Mouse (Mus musculus): ENCODE measurements around the gene Ankrd65.
"Not testable (repeated sequence)": the region's sequence is repeated elsewhere in the genome, so short reads cannot be mapped to it uniquely, and the experiment has no call there.

Ankrd65 gene

GRCm38 (mm10) chr4:155775855-155776254, 14.4 kb upstream of the Ankrd65 start:
- no peak for DNase-seq

DNA sequence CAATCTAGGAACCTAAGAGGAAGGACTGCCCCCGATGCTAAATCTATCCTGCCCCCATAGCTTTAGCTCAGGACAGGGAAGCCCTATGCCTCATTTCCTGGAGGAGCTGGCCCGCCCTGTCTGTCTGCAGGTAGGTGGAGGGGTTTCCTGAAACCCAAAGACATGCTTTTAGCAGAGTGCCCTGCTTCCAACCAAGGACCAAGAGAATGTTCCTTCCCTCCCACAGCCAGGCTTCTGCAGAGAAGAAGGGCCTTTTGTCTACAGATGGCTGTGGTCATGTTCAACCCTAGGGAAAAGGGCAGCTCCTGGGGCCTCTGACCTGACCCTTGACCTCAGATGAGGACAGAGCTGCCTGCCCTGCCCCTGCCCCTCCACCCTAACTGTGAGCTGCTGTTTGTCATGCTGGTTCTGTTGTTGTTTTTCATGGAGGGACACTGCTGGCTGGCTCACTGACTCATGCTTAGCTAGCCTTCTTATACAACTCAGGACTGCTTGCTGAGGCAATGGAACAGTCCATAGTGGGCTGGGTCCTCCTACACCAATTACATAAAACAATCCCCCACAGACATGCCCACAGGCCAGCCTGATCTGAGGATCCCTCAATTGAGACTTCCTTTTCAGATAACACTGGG, 13.4 kb upstream of the Ankrd65 start:
- peak; percentile 60 for DNase-seq

DNA sequence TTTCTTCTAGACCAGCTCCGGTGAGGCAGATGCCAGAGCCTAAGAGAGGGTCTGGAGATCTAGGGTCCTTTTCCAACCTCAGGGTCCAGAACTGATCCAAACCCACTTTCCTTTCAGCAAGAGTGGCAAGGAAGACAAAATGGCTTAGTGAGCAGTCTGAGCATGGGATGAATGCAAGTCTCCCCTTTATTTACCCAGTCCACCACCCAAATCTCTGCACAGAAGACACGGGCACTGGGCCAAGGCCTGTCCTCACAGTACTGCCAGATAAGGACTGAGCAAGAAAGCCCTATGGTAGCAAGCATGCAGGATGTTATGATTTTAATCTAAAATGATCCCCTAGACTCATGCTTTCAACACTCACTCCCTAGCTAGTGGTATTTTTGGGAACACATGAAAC, 12.4 kb upstream of the Ankrd65 start:
- no peak for DNase-seq

DNA sequence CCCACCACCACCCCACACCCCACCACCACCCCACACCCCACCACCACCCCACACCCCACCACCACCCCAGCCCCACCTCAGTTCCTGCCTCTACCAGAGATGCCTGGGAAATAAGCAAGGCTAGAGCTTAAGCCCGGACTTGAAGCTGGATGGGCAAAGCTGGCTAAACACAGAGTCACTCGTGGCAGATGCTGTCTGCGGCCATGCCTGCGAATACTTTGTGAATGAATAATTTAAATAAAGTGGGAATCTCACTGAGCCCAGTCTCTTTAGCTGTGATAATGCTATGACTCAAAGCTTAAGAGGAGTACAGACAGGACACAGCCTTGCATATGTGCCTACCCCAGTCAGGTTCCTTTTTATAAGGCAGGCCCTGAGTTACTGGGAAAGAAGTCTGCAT, 10.7 kb upstream of the Ankrd65 start:
- no peak for DNase-seq

GRCm38 (mm10) chr4:155780895-155781294, 9.3 kb upstream of the Ankrd65 start:
- DNase-seq: peak; percentile 24

DNA sequence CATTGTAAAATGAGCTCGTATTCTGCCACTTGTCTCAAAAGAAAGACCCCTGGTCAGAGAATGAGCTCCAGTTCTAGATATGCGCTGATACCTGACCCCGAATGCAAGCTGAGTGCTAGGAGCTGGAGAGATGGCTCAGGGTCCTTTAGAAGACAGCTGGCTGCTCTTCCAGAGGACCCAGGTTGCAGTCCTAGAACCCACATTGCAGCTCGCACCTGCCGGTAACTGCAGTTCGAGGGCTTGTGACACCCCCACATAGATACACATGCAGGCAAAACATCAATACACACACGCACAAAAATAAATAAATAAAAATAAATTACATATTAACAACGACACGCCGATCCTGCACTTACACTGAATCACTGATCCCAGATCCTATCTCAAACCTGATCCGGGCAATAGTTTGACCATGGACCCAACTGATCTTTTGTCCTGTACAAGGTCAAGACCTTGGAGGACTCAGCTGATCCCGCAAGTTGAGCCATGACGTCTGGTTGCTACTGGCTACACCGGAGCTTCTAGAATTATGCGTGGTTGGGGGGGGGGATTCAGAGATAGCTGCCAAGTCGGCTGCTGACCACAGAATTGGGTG, 6.7 kb upstream of the Ankrd65 start:
- DNase-seq: no peak

DNA sequence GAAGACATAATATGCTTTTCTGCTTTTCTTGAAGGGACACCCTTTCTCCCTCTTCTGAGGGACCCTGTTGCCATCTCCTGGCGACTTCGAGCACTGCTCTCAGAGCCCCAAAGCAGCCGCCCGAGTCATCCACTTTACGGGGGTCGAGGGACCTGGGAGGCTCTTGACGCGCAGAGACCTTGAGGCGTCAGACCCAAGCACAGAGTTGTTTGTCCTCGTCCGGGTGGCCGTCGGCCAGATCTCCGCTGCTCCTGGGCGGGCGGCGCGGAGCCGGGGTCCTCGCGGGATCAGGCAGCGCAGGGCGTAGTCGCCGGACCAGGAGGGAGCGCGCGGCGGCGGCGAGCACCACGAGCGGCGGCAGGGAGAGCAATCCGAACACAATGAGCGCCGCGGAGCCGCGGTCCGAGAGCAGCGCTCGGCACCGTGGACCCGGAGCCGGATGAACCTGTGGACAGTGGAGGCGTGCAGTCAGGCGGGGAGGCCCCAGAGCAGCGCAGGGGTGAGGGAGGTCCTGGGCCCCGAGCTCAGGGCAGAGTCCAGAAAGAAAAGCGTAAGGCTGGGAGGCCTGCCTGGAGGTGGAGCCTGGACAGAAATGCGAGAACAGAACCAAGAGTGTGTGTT, 6.0 kb upstream of the Ankrd65 start:
- DNase-seq: peak; percentile 84

DNA sequence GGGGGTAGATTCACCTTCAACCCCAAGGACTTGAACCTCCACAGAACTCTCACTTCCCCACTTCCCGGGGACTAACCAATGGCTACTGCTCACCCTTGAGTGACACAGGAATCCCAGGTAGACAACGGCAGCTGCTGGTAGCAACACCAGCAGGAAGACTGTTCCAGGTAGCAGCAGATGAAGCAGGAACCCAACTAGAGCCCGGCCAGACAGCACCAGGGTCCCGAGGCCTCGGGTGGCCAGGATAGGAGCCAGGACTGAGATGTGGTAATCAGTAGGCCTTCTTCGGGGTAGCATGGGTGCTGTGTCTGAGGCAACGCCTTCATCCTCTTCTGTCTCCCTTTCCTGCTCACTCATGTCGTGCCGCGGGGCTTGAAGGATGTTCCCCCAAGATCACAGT, 5.0 kb upstream of the Ankrd65 start:
- DNase-seq: no peak

DNA sequence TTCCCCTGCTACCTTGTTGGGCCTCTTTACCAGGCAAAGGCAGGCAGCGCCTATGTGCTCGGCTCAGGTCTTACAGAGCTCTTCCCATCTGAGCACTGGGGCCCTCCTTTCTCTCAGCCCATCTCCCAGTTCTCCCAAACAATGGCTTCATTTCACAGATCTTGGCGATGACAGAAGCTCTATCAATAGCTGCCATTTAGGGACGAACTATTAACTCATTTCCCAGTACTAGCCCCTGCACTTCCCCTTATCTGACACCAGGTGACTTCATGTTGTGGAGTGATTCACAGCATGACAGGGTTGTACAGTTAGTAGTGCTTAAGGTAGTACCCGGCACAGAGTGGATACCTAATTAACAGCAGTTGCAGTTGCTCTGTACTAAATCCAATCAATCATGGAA, 4.4 kb upstream of the Ankrd65 start, which contains the start of gene Tmem88b:
Gene Tmem88b (minus strand): TSS at position 56 of the 400 bp plus-strand sequence.
- DNase-seq: no peak

- no peak for DNase-seq
These were observed 1.9 kb upstream of the Ankrd65 start for GRCm38 (mm10) chr4:155788300-155788699.

DNA sequence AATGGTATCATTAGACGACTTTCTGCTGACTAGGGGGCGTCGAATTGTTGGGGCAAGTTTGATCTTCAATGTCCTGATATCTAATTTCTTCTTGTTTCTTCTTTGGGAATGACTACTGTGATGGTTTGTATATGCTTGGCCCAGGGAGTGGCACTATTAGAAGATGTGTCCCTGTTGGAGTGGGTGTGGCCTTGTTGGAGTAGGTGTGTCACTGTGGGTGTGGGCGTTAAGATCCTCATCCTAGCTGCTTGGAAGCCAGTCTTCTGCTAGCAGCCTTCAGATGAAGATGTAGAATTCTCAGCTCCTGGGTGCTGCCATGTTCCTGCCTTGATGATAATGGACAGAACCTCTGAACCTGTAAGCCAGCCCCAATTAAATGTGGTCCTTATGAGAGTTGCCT, 1.4 kb upstream of the Ankrd65 start:
- DNase-seq: not testable (repeated sequence)

DNA sequence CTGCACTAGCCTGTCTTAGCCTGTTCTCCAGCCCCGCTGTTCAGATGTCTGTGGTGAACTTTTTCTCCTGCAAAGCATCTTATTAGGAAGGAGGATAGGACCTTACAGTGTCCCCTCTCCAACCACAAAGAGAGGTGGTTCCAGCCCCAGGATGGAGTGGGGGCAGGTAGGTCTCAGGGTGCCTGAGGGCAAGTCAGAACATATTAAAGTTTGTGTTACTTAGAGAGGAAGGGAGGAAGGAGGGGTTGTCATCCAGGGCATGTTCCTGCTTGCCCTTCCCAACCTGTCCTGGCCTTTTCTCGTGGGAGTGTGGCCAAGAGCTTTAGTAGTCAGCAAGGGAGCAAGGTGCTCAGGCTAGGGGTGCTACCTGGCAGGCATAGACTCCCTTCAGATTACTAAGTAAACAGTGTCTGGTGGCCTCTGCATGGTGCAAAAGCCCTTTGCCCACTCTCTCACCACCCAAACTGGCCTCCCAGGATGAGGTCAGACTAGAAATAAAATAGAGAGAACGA, 467 bp downstream of the Ankrd65 start:
- DNase-seq: no peak

- DNase-seq: no peak
These were observed 1.1 kb downstream of the Ankrd65 start for GRCm38 (mm10) chr4:155791240-155791933.

DNA sequence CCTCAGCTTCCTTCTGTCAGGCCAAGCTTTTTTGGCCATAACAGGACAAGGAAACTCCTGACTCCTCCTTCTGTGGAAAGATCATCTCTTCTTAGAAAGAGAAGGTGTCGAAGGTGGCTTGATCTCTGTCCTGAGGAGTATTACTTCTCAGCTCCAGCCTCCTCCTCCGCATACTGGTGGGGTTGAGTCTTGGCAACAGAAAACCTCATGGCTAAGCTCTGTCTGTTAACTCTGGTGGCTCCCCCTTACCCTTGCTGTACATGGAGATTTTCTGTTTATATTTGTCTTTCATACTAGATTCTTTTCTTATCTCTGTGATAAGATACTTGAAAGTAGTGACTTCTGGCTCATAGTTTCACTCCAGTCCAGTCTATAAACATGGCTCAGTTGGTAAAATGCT, 3.5 kb downstream of the Ankrd65 start:
- no peak for DNase-seq

GRCm38 (mm10) chr4:155802075-155802474, 11.8 kb downstream of the Ankrd65 start:
- DNase-seq: no peak

DNA sequence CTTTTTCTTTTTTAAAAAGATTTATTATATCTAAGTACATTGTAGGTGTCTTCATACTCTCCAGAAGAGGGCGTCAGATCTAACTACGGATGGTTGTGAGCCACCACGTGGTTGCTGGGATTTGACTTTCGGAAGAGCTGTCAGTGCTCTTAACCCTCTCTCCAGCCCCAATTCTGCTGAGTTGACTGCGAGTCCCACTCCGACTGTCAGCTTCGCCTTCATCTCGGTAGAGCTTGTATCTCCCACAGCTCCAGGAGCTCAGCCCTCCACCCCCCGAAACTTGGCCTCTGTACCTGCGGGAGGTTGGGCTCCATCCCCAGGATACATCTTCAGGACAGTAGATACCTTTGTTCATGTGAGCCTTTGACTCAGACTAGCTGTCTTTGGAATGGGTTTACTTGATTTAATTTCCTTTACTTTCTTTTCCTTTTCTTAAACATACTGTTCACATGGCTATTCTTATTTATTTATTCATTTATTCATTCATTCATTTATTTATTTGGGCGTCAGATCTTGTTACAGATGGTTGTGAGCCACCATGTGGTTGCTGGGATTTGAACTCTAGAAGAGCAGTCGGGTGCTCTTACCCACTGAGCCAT, 12.6 kb downstream of the Ankrd65 start, which contains the start of gene Mrpl20:
Gene Mrpl20 (plus strand): TSS at position 138 of the 599 bp plus-strand sequence.
- no peak for DNase-seq

- peak; percentile 94 for DNase-seq
These were observed 13.3 kb downstream of the Ankrd65 start for GRCm38 (mm10) chr4:155803340-155804041.

- DNase-seq: no peak
These were observed 17.6 kb downstream of the Ankrd65 start for GRCm38 (mm10) chr4:155807841-155808240.

DNA sequence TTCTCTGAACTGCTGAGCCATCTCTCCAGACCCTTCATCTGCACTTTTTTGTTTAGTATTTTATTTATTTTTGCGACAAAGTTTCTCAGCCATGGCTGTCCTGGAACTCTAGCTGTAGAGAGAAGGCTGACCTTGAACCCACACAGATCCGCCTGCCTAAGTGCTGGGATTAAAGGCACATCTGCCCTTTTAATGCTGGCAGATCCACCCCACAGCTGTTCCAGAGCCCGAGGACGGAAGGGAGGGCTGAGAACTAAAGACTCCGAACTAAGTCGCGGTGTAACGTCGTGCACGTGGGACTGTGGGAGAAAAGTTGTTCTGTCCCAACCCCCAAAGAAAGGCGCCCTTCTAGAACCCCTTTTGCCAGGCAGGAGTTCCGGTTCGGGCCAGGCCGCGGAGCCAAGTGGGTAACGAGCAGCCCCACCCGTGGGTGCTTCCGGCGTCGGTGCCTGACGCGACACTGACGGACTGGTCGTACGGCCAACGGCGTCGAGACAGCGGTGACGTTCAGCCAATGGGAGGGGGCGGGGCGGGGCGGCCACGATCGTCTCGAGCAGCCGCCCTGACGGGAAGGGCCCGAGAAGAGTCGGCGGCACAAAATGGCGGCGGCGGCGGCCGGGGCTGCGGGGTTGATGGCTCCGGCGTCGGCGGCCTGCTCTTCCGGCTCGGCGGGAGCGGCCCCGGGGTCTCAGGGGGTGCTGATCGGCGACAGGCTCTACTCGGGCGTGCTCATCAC, 21.9 kb downstream of the Ankrd65 start, which contains the start of gene Ccnl2:
Gene Ccnl2 (plus strand): TSS at position 561 of the 736 bp plus-strand sequence.
- peak; percentile 94 for DNase-seq

DNA sequence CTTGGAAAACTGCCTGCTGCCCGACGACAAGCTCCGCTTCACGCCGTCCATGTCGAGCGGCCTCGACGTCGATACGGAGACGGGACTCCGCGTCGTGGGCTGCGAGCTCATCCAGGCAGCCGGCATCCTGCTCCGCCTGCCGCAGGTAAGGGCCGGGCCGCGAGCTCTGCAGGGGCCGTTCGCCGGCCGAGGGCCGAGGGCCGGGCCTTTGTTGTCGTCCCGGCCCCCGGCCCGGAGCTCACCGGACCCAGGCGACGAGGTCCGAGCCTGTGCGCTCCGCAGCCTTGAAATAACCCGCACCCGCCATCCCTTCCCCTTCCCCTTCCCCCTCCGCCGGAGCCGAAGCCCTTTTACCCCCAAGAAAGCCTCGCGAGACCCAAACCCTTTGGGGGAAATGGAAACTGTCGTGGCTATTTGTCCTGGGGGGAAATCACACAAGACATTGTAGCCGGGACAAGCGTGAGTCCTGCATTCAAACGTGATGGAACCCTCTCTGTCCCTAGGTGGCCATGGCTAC, 22.5 kb downstream of the Ankrd65 start:
- DNase-seq: no peak

DNA sequence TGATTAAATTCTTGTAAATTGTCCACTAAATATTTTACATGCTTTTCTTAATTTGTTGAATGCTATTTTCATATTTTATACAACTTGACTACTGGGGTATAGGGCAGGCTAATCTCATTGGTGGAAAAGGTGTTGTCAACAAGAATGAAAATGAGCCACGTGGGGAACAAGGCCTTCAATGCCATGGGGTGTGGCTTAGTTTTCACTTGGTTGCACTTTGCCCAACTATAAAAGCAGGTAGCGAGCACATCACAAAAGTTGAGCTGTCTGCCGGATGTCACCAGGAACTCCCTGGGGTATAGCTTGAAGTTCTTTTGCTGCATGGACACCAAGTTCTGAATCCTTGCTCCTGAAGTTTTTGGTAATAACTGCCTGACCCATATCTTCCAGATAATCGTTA, 27.3 kb downstream of the Ankrd65 start:
- DNase-seq: no peak

Data from right cerebral cortex, postnatal 25 days (tissue).